Mouse (Mus musculus) skeletal muscle tissue, postnatal 0 days (tissue): ENCODE measurements around the gene Cpa4. TPM values are rescaled to one million over a fixed set of nuclear protein-coding genes. Genes with fewer than 3 reads are reported as not detected.

ENCODE experiments used
- polyA plus RNA-seq: library from polyadenylated mRNA; unstranded; fragments of >200 nt; fragmentation: Nextera tagmentation; extraction: Ambion mirVana; gene quantifications from 2 replicates; pipeline ENCODE4 v1.2.1, GENCODE M21; 2015

The Cpa4 gene
- polyA plus RNA-seq = 1.2 and 3.9 TPM in 2 replicates

GRCm38 (mm10) chr6:30568069-30568468 lies at the start of gene Cpa4:
Gene Cpa4, plus strand, starts transcription at chr6:30568369.

GRCm38 (mm10) chr6:30541009-30541799 lies 27.0 kb upstream of the Cpa4 start, which contains the start of gene Cpa2:
Gene Cpa2, plus strand, starts transcription at chr6:30541582.

GRCm38 (mm10) chr6:30610710-30611109 lies 42.5 kb downstream of the Cpa4 start, which contains the start of gene Cpa5:
Gene Cpa5, plus strand, starts transcription at chr6:30611010.

GRCm38 (mm10) chr6:30638674-30639268 lies 70.6 kb downstream of the Cpa4 start, which contains the start of gene Cpa1:
Gene Cpa1, plus strand, starts transcription at chr6:30639218.

Other genes starting within 250 kb of the Cpa4 start
- gene Zc3hc1, start 177.3 kb upstream of the Cpa4 start, polyA plus RNA-seq = 29.6 and 31.8 TPM in 2 replicates
- gene Klhdc10, start 166.5 kb upstream of the Cpa4 start, polyA plus RNA-seq = 13.0 and 13.1 TPM in 2 replicates
- gene Tmem209, start 58.6 kb upstream of the Cpa4 start, polyA plus RNA-seq = 11.5 and 11.6 TPM in 2 replicates
- 0.17 TPM in 1 of 2 replicates, not detected in the other for gene Ssmem1, start 58.5 kb upstream of the Cpa4 start, polyA plus RNA-seq
- gene Cpa2, start 26.8 kb upstream of the Cpa4 start, polyA plus RNA-seq = 5.4 and 6.1 TPM in 2 replicates
- gene Cpa5, start 42.6 kb downstream of the Cpa4 start, polyA plus RNA-seq = 1.5 and 1.7 TPM in 2 replicates
- 0.89 and 1.1 TPM in 2 replicates for gene Cpa1, start 70.8 kb downstream of the Cpa4 start, polyA plus RNA-seq
- 37.5 and 42.3 TPM in 2 replicates for gene Cep41, start 125.4 kb downstream of the Cpa4 start, polyA plus RNA-seq
- 855 and 1,001 TPM in 2 replicates for gene Mest, start 155.2 kb downstream of the Cpa4 start, polyA plus RNA-seq